Mouse (Mus musculus) myocyte (in vitro differentiated cells): ENCODE results near the gene Sh3d21.

Source experiments
- CEBPB ChIP-seq: IDR thresholded peaks from 2 replicates; pipeline ENCODE4 v1.6.1; 2011; ENCODE audit warnings: mild to moderate bottlenecking, moderate library complexity; ENCODE audit not compliant: poor library complexity, insufficient read depth, severe bottlenecking
- E2F4 ChIP-seq: IDR thresholded peaks from one replicate; pipeline ENCODE4 v1.6.1; 2011; ENCODE audit warnings: mild to moderate bottlenecking, control low read depth, moderate library complexity; ENCODE audit not compliant: insufficient read depth
- MAX ChIP-seq: IDR thresholded peaks from one replicate; pipeline ENCODE4 v1.6.1; 2011; ENCODE audit warnings: low read depth, mild to moderate bottlenecking, control low read depth
- MYOD1 ChIP-seq, 3 experiments: IDR thresholded peaks; one replicate each; pipeline ENCODE4 v1.6.1; 2011; ENCODE audit warnings: control low read depth in 2 of 3, low read depth in 2 of 3, mild to moderate bottlenecking in 2 of 3, moderate library complexity in 1 of 3; ENCODE audit not compliant: insufficient read length in 2 of 3, control insufficient read depth in 1 of 3
- MYOG ChIP-seq, 3 experiments: IDR thresholded peaks; one replicate each; pipeline ENCODE4 v1.6.1; 2011; ENCODE audit warnings: control low read depth in 2 of 3, low read depth in 2 of 3, mild to moderate bottlenecking in 2 of 3; ENCODE audit not compliant: insufficient read length in 2 of 3, control insufficient read depth in 1 of 3, insufficient read depth in 1 of 3
- POLR2A ChIP-seq: IDR thresholded peaks from one replicate; pipeline ENCODE4 v1.6.1; 2011; ENCODE audit warnings: low read depth, mild to moderate bottlenecking, control low read depth, moderate library complexity; ENCODE audit not compliant: insufficient read length
- POLR2AphosphoS2 ChIP-seq: IDR thresholded peaks from one replicate; pipeline ENCODE4 v1.6.1; 2011; ENCODE audit warnings: low read depth, control low read depth; ENCODE audit not compliant: insufficient read length
- REST ChIP-seq: IDR thresholded peaks from one replicate; pipeline ENCODE4 v1.6.1; 2011; ENCODE audit warnings: mild to moderate bottlenecking, control low read depth, moderate library complexity; ENCODE audit not compliant: insufficient read depth, insufficient read length
- SRF ChIP-seq: IDR thresholded peaks from one replicate; pipeline ENCODE4 v1.6.1; 2011; ENCODE audit warnings: low read depth; ENCODE audit not compliant: control insufficient read depth, insufficient read length
- TCF12 ChIP-seq: IDR thresholded peaks from one replicate; pipeline ENCODE4 v1.6.1; 2011; ENCODE audit warnings: mild to moderate bottlenecking, control low read depth; ENCODE audit not compliant: poor library complexity, insufficient read depth, severe bottlenecking
- TCF3 ChIP-seq: IDR thresholded peaks from one replicate; pipeline ENCODE4 v1.6.1; 2011; ENCODE audit warnings: low read depth, control low read depth; ENCODE audit not compliant: insufficient read length
- USF1 ChIP-seq: IDR thresholded peaks from one replicate; pipeline ENCODE4 v1.6.1; 2011; ENCODE audit warnings: low read depth, mild to moderate bottlenecking, control low read depth, moderate library complexity

DNA sequence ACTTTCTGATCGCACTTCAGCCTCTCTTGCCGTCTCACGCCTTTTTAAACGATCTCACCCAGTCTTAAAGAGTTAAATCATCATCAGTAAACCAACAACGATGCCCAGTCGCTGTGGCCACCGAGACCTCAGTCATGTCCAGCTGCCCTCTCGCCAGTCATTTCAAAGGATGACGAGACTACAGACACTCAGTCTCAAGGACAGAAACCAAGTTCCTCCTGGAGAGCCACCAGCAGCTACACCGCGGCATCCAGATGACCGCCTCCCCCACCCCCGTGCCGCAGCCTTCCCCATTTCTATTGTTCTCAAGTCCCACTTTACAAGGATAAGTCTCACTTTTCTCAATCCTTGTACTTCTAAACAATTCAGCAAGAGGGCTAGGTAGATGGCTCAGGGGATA is 10.4 kb downstream of the Sh3d21 start:
- TF ChIP-seq POLR2A = no peak
- no peak for TF ChIP-seq TCF3
- TF ChIP-seq TCF12 = no peak
- TF ChIP-seq POLR2AphosphoS2 = no peak
- no peak for TF ChIP-seq E2F4
- no peak for TF ChIP-seq CEBPB
- TF ChIP-seq MYOG (IDR thresholded peaks at IDR 0.05; ENCODE audit: control insufficient read depth in 1 of 3, insufficient read depth in 1 of 3, insufficient read length in 2 of 3, low read depth in 2 of 3) = no peak
- no peak for TF ChIP-seq MAX
- TF ChIP-seq SRF = no peak
- TF ChIP-seq USF1 = no peak
- TF ChIP-seq MYOD1 (IDR thresholded peaks at IDR 0.05; ENCODE audit: control insufficient read depth in 1 of 3, insufficient read length in 2 of 3, low read depth in 2 of 3) = no peak
- no peak for TF ChIP-seq REST
